Comparison of ENCODE assay signal across 7 mouse cellular contexts in genomic region chr16:4587516-4588210, GRCm38 (mm10). TPM values are rescaled to one million over a fixed set of nuclear protein-coding genes. Genes with fewer than 3 reads are reported as not detected.
DNase-seq lines count a peak whose midpoint lies in the region; ATAC-seq and TF ChIP-seq lines count a peak whose summit lies in the region.

No protein-coding gene starts in this region.

- in situ Hi-C loops in Patski (cut with MboI; ENCODE audit: low pct_unique_long_range_greater_than_20kb) = no loop called here

- CTCF ChIA-PET in Patski (lab: Charles Lee) = interaction anchor here (1.0 to 1.4 kb wide), 2 partner anchors 21 to 27 kb away, joined by 3 to 8 read pairs; no protein-coding TSS in a partner anchor

- H3K27me3 ChIP-seq in Patski = no peaks in the 10 kb centered on the region
- no peaks in the 10 kb centered on the region for H3K27me3 ChIP-seq in forebrain, embryonic 10.5 days (ENCODE audit: poor library complexity, severe bottlenecking)

- peaks cover 3% of the 10 kb centered on the region; the same call in 1 of the 2 replicates for H3K9me3 ChIP-seq in forebrain, embryonic 10.5 days

- ATAC-seq in Patski = peak; percentile 29

- POLR2A ChIA-PET in Patski (lab: Charles Lee) = interaction anchor here (0.6 kb wide), 1 partner anchor 18 kb away, joined by 5 read pairs; no protein-coding TSS in a partner anchor

- H3K4me3 ChIP-seq in forebrain, embryonic 10.5 days = peak overlapping the region; percentile 52; the same call in 1 of the 2 replicates

- H3K36me3 ChIP-seq in forebrain, embryonic 10.5 days (replicated peaks) = peaks cover 17% of the 10 kb centered on the region

- H3K27ac ChIP-seq in forebrain, embryonic 10.5 days = peak overlapping the region; percentile 90

- H3K4me1 ChIP-seq in forebrain, embryonic 10.5 days = peaks cover 37% of the 10 kb centered on the region

- 55% methylated on average over 5 of the region's 5 CpGs for WGBS in forebrain, embryonic 10.5 days

- DNase-seq in Patski (ENCODE audit: low read depth, low spot score) = no peak
- no peak for DNase-seq in forebrain, embryonic 10.5 days (ENCODE audit: extremely low spot score, low spot score)
- DNase-seq in kidney, adult 11 months = peak; percentile 82
- DNase-seq in lung, postnatal 10 days = peak; percentile 55
- no peak for DNase-seq in frontal cortex, adult 2 months (ENCODE audit: extremely low spot score in 1 of 2, low spot score in 1 of 2)
- DNase-seq in left cerebral cortex, adult 8-10 months (ENCODE audit: low spot score in 2 of 2) = no peak
- DNase-seq in urinary bladder, postnatal 36 days (ENCODE audit: low spot score in 2 of 2) = no peak

- no peak for TF ChIP-seq CTCF in Patski (IDR thresholded peaks at IDR 0.05)

RNA-seq across cellular contexts. Expression of gene Glis2, which starts 6.8 kb away (rescaled TPM):
- 87.1 TPM for polyA plus RNA-seq in Patski (2021)
- polyA plus RNA-seq in forebrain, embryonic 10.5 days (2016; fragmentation: Nextera tagmentation; extraction: Ambion mirVana) = 22.5 and 23.2 TPM in 2 replicates
- 17.9 and 19.1 TPM in 2 replicates for polyA plus RNA-seq in frontal cortex, adult 2 months (2012; rRNA removed)
- 10 to 100 TPM; 11.1 to 20.7 (median 16.6) TPM for total RNA-seq in left cerebral cortex, adult 8-10 months (2022)

RNA-seq across cellular contexts. Expression of gene Tfap4, which starts 28.0 kb away (rescaled TPM):
- 9.8 TPM for polyA plus RNA-seq in Patski (2021)
- 32.0 and 37.5 TPM in 2 replicates for polyA plus RNA-seq in forebrain, embryonic 10.5 days (2016; fragmentation: Nextera tagmentation; extraction: Ambion mirVana)
- polyA plus RNA-seq in frontal cortex, adult 2 months (2012; rRNA removed) = 6.9 and 7.2 TPM in 2 replicates
- total RNA-seq in left cerebral cortex, adult 8-10 months (2022) = 1 to 10 TPM; 5.5 to 8.1 (median 6.9) TPM

RNA-seq across cellular contexts. Expression of gene Pam16, which starts 37.1 kb away (rescaled TPM):
- polyA plus RNA-seq in Patski (2021) = 57.2 TPM
- 93.5 and 94.7 TPM in 2 replicates for polyA plus RNA-seq in forebrain, embryonic 10.5 days (2016; fragmentation: Nextera tagmentation; extraction: Ambion mirVana)
- polyA plus RNA-seq in frontal cortex, adult 2 months (2012; rRNA removed) = 95.5 and 119 TPM in 2 replicates
- total RNA-seq in left cerebral cortex, adult 8-10 months (2022) = 10 to 100 TPM; 79.9 to 99.6 (median 92.2) TPM

RNA-seq across cellular contexts. Expression of gene Srl, which starts 46.0 kb away (rescaled TPM):
- polyA plus RNA-seq in Patski (2021) = 2.0 TPM
- 23.8 and 29.4 TPM in 2 replicates for polyA plus RNA-seq in forebrain, embryonic 10.5 days (2016; fragmentation: Nextera tagmentation; extraction: Ambion mirVana)
- polyA plus RNA-seq in frontal cortex, adult 2 months (2012; rRNA removed) = 7.7 and 8.1 TPM in 2 replicates
- total RNA-seq in left cerebral cortex, adult 8-10 months (2022) = 1 to 10 TPM; 3.6 to 7.4 (median 5.1) TPM

RNA-seq across cellular contexts. Expression of gene Vasn, which starts 52.1 kb away (rescaled TPM):
- polyA plus RNA-seq in Patski (2021) = 74.5 TPM
- 9.2 and 9.3 TPM in 2 replicates for polyA plus RNA-seq in forebrain, embryonic 10.5 days (2016; fragmentation: Nextera tagmentation; extraction: Ambion mirVana)
- 5.9 and 6.9 TPM in 2 replicates for polyA plus RNA-seq in frontal cortex, adult 2 months (2012; rRNA removed)
- total RNA-seq in left cerebral cortex, adult 8-10 months (2022) = 10 to 100 TPM in 2 of 4 experiments, 1 to 10 TPM in 2; 8.5 to 10.4 (median 9.9) TPM

Comparison
In these comparisons a context has a peak if more than half of its experiments do, and no peak if none do; other contexts are left out.
1. DNase-seq: peak in kidney, adult 11 months (single experiment) and lung, postnatal 10 days (single experiment); none in Patski (single experiment), forebrain, embryonic 10.5 days (single experiment), frontal cortex, adult 2 months (0 of 2), left cerebral cortex, adult 8-10 months (0 of 2) and urinary bladder, postnatal 36 days (0 of 2).